Mouse (Mus musculus): Measurements from ENCODE around the gene Tusc2. TPM values are rescaled to one million over a fixed set of nuclear protein-coding genes. Genes with fewer than 3 reads are reported as not detected.

Tusc2 gene
- polyA plus RNA-seq, 1 experiment from 2014 or later, result 46.5 TPM

GRCm38 (mm10) chr9:107596619-107597569 is 33.8 kb downstream of the Tusc2 start:
- Histone ChIP-seq H3K4me2 (no peak overlapping the region), H3K4me1 (peaks cover 8% of the 10 kb centered on the region), H3K27ac (no peak overlapping the region), H3K27me3 (0 out of 2 replicates have a peak, but pooled peaks cover 3% of the 10 kb centered on the region), H3K36me3 (peaks cover 61% of the 10 kb centered on the region), H3K4me3 (replicated peaks) (no peak overlapping the region), H3K9ac (no peak overlapping the region), H3K9me3 (replicated peaks) (no peaks in the 10 kb centered on the region)
- no peak for ATAC-seq (replicated peaks; ENCODE audit: low FRiP score)
- WGBS, result 87% methylated on average over 11 of the region's 11 CpGs

DNA sequence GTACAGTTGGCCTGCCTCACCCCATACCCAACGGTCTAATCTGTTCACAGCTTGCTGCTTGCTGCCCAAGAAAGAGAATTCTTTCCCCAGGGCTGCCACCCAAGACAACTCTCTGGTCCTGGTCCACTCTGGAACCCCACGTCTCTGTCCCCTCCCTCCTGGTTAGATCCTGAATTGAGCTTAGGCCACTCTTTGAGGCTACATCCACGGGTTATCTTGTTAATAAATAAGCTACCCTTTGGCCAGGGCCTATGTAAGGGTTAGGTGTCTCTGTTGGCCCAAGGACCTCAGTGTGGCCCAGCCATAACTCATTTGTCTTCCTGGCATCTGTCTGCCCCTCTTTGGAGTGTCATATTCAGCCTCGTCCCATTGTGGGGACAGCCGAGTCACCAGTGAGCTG is 35.3 kb downstream of the Tusc2 start:
- Histone ChIP-seq H3K4me1 (peaks cover 22% of the 10 kb centered on the region), H3K9me3 (replicated peaks) (no peaks in the 10 kb centered on the region), H3K9ac (no peak overlapping the region), H3K27me3 (0 out of 2 replicates have a peak, but pooled peaks cover 3% of the 10 kb centered on the region), H3K4me2 (no peak overlapping the region), H3K27ac (no peak overlapping the region), H3K4me3 (replicated peaks) (no peak overlapping the region), H3K36me3 (peaks cover 46% of the 10 kb centered on the region)
- 73% methylated on average over 5 of the region's 5 CpGs for WGBS
- no peak for ATAC-seq (replicated peaks; ENCODE audit: low FRiP score)

GRCm38 (mm10) chr9:107599433-107599832 is 36.4 kb downstream of the Tusc2 start:
- Histone ChIP-seq H3K4me2 (no peak overlapping the region), H3K36me3 (peaks cover 35% of the 10 kb centered on the region), H3K4me1 (peaks cover 33% of the 10 kb centered on the region), H3K27me3 (0 out of 2 replicates have a peak, but pooled peaks cover 3% of the 10 kb centered on the region), H3K9me3 (replicated peaks) (no peaks in the 10 kb centered on the region), H3K4me3 (replicated peaks) (no peak overlapping the region), H3K9ac (no peak overlapping the region), H3K27ac (no peak overlapping the region)
- ATAC-seq (replicated peaks; ENCODE audit: low FRiP score), result no peak
- 76% methylated on average over 9 of the region's 9 CpGs for WGBS

- Histone ChIP-seq H3K27ac (no peak overlapping the region), H3K9me3 (replicated peaks) (no peaks in the 10 kb centered on the region), H3K4me3 (replicated peaks) (no peak overlapping the region), H3K36me3 (peaks cover 31% of the 10 kb centered on the region), H3K4me2 (no peak overlapping the region), H3K4me1 (peaks cover 37% of the 10 kb centered on the region), H3K27me3 (0 out of 2 replicates have a peak, but pooled peaks cover 3% of the 10 kb centered on the region), H3K9ac (no peak overlapping the region)
- WGBS, result 66% methylated on average over 14 of the region's 14 CpGs
- ATAC-seq (replicated peaks; ENCODE audit: low FRiP score), result no peak
Observed at GRCm38 (mm10) chr9:107599842-107600241, 36.8 kb downstream of the Tusc2 start.

DNA sequence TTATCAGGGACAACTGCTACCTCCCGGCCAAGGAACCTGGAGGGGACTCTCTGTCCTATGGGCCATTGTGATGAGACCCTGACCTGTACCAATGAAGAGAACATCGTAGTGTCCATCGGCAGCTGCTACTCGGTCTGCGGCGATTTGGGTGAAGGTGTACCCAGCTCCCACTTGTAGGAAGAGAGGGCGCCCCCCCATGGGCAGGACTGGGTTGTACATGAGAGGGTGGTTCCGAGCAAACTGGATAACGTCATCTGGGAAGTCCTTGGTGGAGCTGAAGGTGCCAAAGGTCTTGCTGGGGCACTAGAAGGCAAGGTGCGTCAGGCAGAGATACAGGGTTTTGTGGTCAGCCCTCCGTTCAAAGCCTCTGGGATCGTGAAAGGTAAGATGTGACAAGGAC is 37.7 kb downstream of the Tusc2 start:
- H3K36me3 ChIP-seq, result peaks cover 26% of the 10 kb centered on the region
- H3K4me2 ChIP-seq, result no peak overlapping the region
- peaks cover 46% of the 10 kb centered on the region for H3K4me1 ChIP-seq
- H3K27me3 ChIP-seq, result 0 out of 2 replicates have a peak, but pooled peaks cover 3% of the 10 kb centered on the region
- H3K9me3 ChIP-seq (replicated peaks), result no peaks in the 10 kb centered on the region
- no peak overlapping the region for H3K27ac ChIP-seq
- 82% methylated on average over 12 of the region's 12 CpGs for WGBS
- ATAC-seq (replicated peaks; ENCODE audit: low FRiP score), result no peak
- H3K9ac ChIP-seq, result no peak overlapping the region
- H3K4me3 ChIP-seq (replicated peaks), result no peak overlapping the region

- no peak for ATAC-seq (replicated peaks; ENCODE audit: low FRiP score)
- no peak overlapping the region for H3K4me3 ChIP-seq (replicated peaks)
- 86% methylated on average over 11 of the region's 11 CpGs for WGBS
- H3K27ac ChIP-seq, result no peak overlapping the region
- 0 out of 2 replicates have a peak, but pooled peaks cover 3% of the 10 kb centered on the region for H3K27me3 ChIP-seq
- H3K4me1 ChIP-seq, result peaks cover 51% of the 10 kb centered on the region
- no peak overlapping the region for H3K9ac ChIP-seq
- H3K36me3 ChIP-seq, result peaks cover 23% of the 10 kb centered on the region
- H3K9me3 ChIP-seq (replicated peaks), result no peaks in the 10 kb centered on the region
- no peak overlapping the region for H3K4me2 ChIP-seq
Observed at GRCm38 (mm10) chr9:107601275-107601674, 38.2 kb downstream of the Tusc2 start.

DNA sequence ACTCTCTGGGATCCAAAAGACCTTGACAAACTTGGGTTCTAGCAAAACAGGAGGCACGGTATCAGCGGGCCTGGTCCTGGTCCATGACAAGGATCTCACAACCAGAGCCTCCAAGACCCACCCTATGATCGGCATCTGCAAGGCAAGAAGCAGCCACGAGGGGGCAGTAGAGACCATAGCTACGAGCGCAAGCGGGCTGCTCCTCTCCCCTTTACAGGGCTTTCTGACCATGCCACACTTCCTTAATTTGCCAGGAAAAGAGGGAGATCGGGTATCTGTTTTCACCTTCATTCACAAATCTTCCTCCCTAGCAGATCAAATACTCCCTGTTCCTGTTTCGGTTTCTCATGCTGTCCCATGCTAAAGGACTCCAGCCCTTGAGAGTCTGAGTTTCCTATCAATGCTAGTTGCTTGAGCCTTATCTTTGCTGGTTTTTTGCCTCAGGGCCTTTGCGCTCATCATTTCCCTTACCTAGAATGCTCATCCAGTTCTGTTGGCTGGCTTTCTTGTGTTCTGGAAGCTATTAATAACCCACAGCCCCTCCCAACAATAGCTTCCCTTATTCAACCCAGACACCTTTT is 39.1 kb downstream of the Tusc2 start:
- no peak overlapping the region for H3K9ac ChIP-seq

DNA sequence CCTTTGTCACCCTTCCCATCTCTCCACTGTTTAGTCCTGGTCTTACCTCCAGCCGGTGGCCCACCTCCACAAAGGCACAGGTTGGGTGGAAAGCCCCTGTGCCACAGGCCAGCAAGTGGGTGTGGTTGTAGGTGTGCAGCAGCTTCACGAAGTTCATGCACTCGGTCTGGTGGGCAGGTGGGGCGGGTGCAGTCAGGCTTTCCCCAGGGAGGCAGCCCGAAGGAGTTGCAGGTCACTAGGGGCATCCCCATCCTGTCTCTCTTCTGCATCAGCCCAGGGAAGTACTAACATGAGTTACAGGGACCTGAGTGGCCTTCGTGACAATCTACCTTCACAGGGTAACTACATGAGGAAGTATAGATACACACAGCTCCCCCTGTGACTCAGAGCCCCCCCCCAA is 40.2 kb downstream of the Tusc2 start:
- Histone ChIP-seq H3K4me2 (no peak overlapping the region), H3K27ac (no peak overlapping the region), H3K9me3 (replicated peaks) (no peaks in the 10 kb centered on the region), H3K27me3 (0 out of 2 replicates have a peak, but pooled peaks cover 3% of the 10 kb centered on the region), H3K4me3 (replicated peaks) (no peak overlapping the region), H3K36me3 (peaks cover 21% of the 10 kb centered on the region), H3K9ac (no peak overlapping the region), H3K4me1 (peaks cover 71% of the 10 kb centered on the region)
- 66% methylated on average over 6 of the region's 6 CpGs for WGBS
- no peak for ATAC-seq (replicated peaks; ENCODE audit: low FRiP score)

More for the DNA sequence above, 39.1 kb downstream of the Tusc2 start:
- Histone ChIP-seq H3K27me3 (0 out of 2 replicates have a peak, but pooled peaks cover 3% of the 10 kb centered on the region), H3K4me1 (peaks cover 60% of the 10 kb centered on the region), H3K27ac (0 out of 2 replicates have a peak overlapping the region, but pooled peaks have one; percentile 61), H3K4me3 (replicated peaks) (no peak overlapping the region), H3K36me3 (peaks cover 23% of the 10 kb centered on the region), H3K9me3 (replicated peaks) (no peaks in the 10 kb centered on the region), H3K4me2 (peak overlapping the region; percentile 20)
- ATAC-seq (replicated peaks; ENCODE audit: low FRiP score), result peak; percentile 40
- 11% methylated on average over 10 of the region's 10 CpGs for WGBS

GRCm38 (mm10) chr9:107605041-107605661 is 42.1 kb downstream of the Tusc2 start:
- ATAC-seq (replicated peaks; ENCODE audit: low FRiP score), result peak; percentile 63
- Histone ChIP-seq H3K36me3 (peaks cover 11% of the 10 kb centered on the region), H3K27ac (peak overlapping the region; percentile 94), H3K4me1 (peaks cover 84% of the 10 kb centered on the region), H3K9ac (peak overlapping the region; percentile 51), H3K4me3 (replicated peaks) (peak overlapping the region; percentile 41), H3K4me2 (peak overlapping the region; percentile 60), H3K9me3 (replicated peaks) (no peaks in the 10 kb centered on the region), H3K27me3 (0 out of 2 replicates have a peak, but pooled peaks cover 3% of the 10 kb centered on the region)
- WGBS, result 24% methylated on average over 23 of the region's 23 CpGs

DNA sequence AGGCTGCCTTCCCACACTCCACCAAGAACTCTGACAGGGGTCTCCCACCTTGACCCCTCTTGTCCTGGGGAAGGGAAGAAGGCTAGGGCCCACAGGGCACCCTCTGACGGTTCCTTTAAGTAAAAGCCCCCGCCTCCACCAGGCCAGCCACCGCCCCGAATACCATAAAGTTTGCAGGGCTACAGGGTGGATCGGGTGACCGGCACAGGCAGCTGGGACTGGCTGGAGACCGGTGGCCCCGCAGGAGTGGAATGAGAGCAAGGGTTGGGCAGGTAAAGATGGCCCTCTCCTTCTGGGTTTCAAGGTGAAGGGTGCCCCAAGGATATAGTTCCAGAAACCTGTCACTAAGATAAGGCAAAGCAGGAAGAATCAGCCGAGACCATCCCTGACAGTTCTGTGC is 43.5 kb downstream of the Tusc2 start:
- Histone ChIP-seq H3K4me3 (replicated peaks) (peak overlapping the region; percentile 25), H3K9ac (0 out of 2 replicates have a peak overlapping the region, but pooled peaks have one; percentile 15), H3K4me2 (peak overlapping the region; percentile 45), H3K4me1 (peaks cover 90% of the 10 kb centered on the region), H3K36me3 (0 out of 2 replicates have a peak, but pooled peaks cover under 1% of the 10 kb centered on the region), H3K27me3 (no peaks in the 10 kb centered on the region), H3K27ac (peak overlapping the region; percentile 94), H3K9me3 (replicated peaks) (no peaks in the 10 kb centered on the region)
- peak; percentile 47 for ATAC-seq (replicated peaks; ENCODE audit: low FRiP score)
- WGBS, result 8% methylated on average over 9 of the region's 9 CpGs

- 0 out of 2 replicates have a peak overlapping the region, but pooled peaks have one; percentile 15 for H3K9ac ChIP-seq
- peak overlapping the region; percentile 45 for H3K4me2 ChIP-seq
- no peaks in the 10 kb centered on the region for H3K36me3 ChIP-seq
- H3K27me3 ChIP-seq, result no peaks in the 10 kb centered on the region
- ATAC-seq (replicated peaks; ENCODE audit: low FRiP score), result no peak
- no peaks in the 10 kb centered on the region for H3K9me3 ChIP-seq (replicated peaks)
- H3K4me3 ChIP-seq (replicated peaks), result peak overlapping the region; percentile 25
- WGBS, result 59% methylated on average over 2 of the region's 2 CpGs
- peak overlapping the region; percentile 94 for H3K27ac ChIP-seq
- peaks cover 90% of the 10 kb centered on the region for H3K4me1 ChIP-seq
Observed at GRCm38 (mm10) chr9:107607036-107607435, 44.0 kb downstream of the Tusc2 start.

All from kidney, embryonic 15.5 days (tissue).